Mouse (Mus musculus) spleen, adult 2 months (tissue): ENCODE results near the gene Cadm4.

Experiments used
- CTCF ChIP-seq: fragments of 200-500 bp; IDR thresholded peaks from 2 replicates; pipeline ENCODE4 v1.5.1; 2011; ENCODE audit warnings: mild to moderate bottlenecking, inconsistent platforms; ENCODE audit not compliant: insufficient read depth, insufficient read length, insufficient replicate concordance; ENCODE audit errors: extremely low read depth
- POLR2A ChIP-seq: fragments of 200-500 bp; IDR thresholded peaks from 2 replicates; pipeline ENCODE4 v1.6.1; 2011; ENCODE audit warnings: low read depth, low read length, inconsistent platforms

DNA sequence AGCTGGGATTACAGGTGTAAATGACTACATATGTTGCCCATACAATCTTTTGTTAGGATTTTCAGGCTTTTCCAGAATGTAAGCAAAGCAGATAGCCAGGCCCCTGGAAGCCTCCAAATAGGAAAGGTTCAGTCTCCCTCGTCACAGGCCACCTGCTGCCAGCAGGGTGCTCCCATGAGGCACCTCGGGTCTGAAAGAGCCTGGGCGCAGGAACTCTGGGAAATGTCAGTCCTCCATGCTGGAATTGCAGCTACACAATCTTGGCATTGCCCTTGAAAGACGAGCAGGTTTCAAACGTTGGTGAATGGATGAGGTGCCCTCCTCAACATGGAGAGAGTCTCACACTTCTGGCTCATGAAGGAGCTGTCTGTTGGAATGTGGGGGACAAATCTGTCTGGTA, 56.3 kb downstream of the Cadm4 start:
- TF ChIP-seq CTCF (no peak), POLR2A (no peak)
